Mouse (Mus musculus) forebrain, embryonic 12.5 days (tissue): ENCODE data around the gene Sox6. TPM values are rescaled to one million over a fixed set of nuclear protein-coding genes. Genes with fewer than 3 reads are reported as not detected.

Experiments
- ATAC-seq: fragments of 200-750 bp; cut with Nextera tagmentation; 2 replicates; pipeline ENCODE4 v1.8.0; 2017; ENCODE audit warnings: moderate TSS enrichment; ENCODE audit not compliant: low FRiP score
- H3K27ac ChIP-seq: fragments of 300-500 bp; sonication (generic); 2 replicates; pipeline ENCODE4 v1.5.1; 2016; ENCODE audit warnings: mild to moderate bottlenecking
- H3K27me3 ChIP-seq: fragments of 300-500 bp; sonication (generic); 2 replicates; pipeline ENCODE4 v1.6.1; 2016; ENCODE audit warnings: mild to moderate bottlenecking
- H3K36me3 ChIP-seq: fragments of 300-500 bp; sonication (generic); replicated peaks from 2 replicates; pipeline ENCODE4 v1.6.1; 2016; ENCODE audit warnings: mild to moderate bottlenecking
- H3K4me1 ChIP-seq: fragments of 300-500 bp; sonication (generic); 2 replicates; pipeline ENCODE4 v1.6.1; 2016
- H3K4me2 ChIP-seq: fragments of 300-500 bp; sonication (generic); 2 replicates; pipeline ENCODE4 v1.6.1; 2016; ENCODE audit warnings: mild to moderate bottlenecking, moderate library complexity
- H3K4me3 ChIP-seq: fragments of 300-500 bp; sonication (generic); replicated peaks from 2 replicates; pipeline ENCODE4 v1.5.1; 2016; ENCODE audit warnings: mild to moderate bottlenecking
- H3K9ac ChIP-seq: fragments of 300-500 bp; sonication (generic); 2 replicates; pipeline ENCODE4 v1.6.1; 2016; ENCODE audit warnings: mild to moderate bottlenecking
- H3K9me3 ChIP-seq: fragments of 300-500 bp; sonication (generic); 2 replicates; pipeline ENCODE4 v1.6.1; 2016
- WGBS: fragments of 180-500 bp; shearing (Covaris S2); methylation state at CpG from one replicate; pipeline ENCODE4 v1.1.7; 2016; 5-methylcytosine and 5-hydroxymethylcytosine counted together
- polyA plus RNA-seq: library from polyadenylated mRNA; unstranded; fragments of >200 nt; fragmentation: Nextera tagmentation; extraction: Ambion mirVana; gene quantifications from 2 replicates; pipeline ENCODE4 v1.2.1, GENCODE M21; 2016

Gene Sox6
- polyA plus RNA-seq, 1 experiment from 2014 or later: 138 TPM

DNA sequence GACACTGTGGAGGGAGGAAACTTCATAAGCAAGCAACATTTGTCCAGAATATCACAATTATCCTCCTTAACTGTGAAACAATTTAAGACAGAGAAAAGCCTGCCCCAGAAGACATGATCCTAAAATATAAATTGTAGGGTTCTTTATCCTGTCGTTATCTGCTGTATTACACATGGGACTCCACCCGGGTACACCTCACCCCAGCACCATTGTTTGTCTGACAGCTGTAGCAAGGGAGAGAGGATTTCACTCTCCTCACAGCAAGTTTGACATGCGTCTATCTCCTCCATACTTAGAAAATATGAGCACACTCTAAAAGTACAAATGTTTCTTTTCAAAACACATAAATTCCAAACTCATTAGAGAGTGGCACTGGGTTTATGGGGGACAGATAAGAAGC, 198.0 kb downstream of the Sox6 start:
- no peak overlapping the region for H3K4me2 ChIP-seq
- H3K9ac ChIP-seq: no peak overlapping the region
- no peak overlapping the region for H3K27ac ChIP-seq
- no peaks in the 10 kb centered on the region for H3K9me3 ChIP-seq
- no peak for ATAC-seq
- no peaks in the 10 kb centered on the region for H3K27me3 ChIP-seq
- no peaks in the 10 kb centered on the region for H3K4me1 ChIP-seq
- WGBS: 56% methylated on average over 3 of the region's 3 CpGs
- no peak overlapping the region for H3K4me3 ChIP-seq
- no peaks in the 10 kb centered on the region for H3K36me3 ChIP-seq

DNA sequence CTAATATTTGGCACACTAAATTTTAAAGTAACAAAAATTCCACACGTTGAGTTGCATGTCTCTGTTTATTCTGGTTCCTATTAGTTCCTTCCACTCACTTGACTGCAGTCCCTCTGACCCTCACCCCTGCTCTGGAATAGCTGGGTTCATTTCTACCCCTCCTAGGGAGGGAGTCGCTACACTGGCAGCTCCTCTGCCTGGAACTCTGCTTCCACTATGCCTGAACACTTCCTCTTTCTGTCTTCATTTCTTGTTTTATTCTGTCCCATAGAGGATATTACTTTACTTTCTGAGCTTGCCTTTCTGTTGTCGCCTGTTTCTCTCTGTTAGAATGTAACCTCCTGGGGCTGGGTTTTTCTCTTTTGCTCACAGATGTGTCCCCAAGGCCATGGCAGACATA, 203.6 kb downstream of the Sox6 start:
- peaks cover 34% of the 10 kb centered on the region for H3K4me1 ChIP-seq
- no peak overlapping the region for H3K9ac ChIP-seq
- H3K4me3 ChIP-seq: no peak overlapping the region
- H3K27me3 ChIP-seq: no peaks in the 10 kb centered on the region
- no peaks in the 10 kb centered on the region for H3K9me3 ChIP-seq
- H3K27ac ChIP-seq: no peak overlapping the region
- no peak overlapping the region for H3K4me2 ChIP-seq
- WGBS: 83% methylated on average over 3 of the region's 3 CpGs
- H3K36me3 ChIP-seq: no peaks in the 10 kb centered on the region
- no peak for ATAC-seq

DNA sequence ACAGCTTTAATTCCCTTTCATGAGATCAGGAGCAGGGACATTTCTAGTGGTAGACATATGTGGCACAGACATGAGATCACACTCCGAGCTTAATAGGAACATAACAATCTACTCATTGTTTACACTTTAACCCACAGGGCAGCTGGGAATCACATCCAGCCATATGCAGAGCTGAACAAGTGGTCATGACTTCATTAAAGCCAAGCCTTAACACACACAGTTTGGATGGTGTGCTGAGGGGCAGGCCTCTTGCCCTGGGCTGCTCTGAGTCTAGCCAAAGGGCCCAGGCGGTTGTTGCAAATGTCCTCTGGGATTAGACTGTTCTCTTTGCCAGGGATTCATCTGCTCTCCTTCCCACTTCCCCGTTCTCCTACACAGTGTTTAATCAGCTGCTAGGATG, 204.9 kb downstream of the Sox6 start:
- no peaks in the 10 kb centered on the region for H3K27me3 ChIP-seq
- no peak overlapping the region for H3K4me3 ChIP-seq
- peaks cover 39% of the 10 kb centered on the region for H3K4me1 ChIP-seq
- H3K36me3 ChIP-seq: no peaks in the 10 kb centered on the region
- H3K4me2 ChIP-seq: no peak overlapping the region
- H3K9ac ChIP-seq: no peak overlapping the region
- 31% methylated on average over 3 of the region's 3 CpGs for WGBS
- no peaks in the 10 kb centered on the region for H3K9me3 ChIP-seq
- H3K27ac ChIP-seq: 0 out of 2 replicates have a peak overlapping the region, but pooled peaks have one; percentile 13
- ATAC-seq: no peak

DNA sequence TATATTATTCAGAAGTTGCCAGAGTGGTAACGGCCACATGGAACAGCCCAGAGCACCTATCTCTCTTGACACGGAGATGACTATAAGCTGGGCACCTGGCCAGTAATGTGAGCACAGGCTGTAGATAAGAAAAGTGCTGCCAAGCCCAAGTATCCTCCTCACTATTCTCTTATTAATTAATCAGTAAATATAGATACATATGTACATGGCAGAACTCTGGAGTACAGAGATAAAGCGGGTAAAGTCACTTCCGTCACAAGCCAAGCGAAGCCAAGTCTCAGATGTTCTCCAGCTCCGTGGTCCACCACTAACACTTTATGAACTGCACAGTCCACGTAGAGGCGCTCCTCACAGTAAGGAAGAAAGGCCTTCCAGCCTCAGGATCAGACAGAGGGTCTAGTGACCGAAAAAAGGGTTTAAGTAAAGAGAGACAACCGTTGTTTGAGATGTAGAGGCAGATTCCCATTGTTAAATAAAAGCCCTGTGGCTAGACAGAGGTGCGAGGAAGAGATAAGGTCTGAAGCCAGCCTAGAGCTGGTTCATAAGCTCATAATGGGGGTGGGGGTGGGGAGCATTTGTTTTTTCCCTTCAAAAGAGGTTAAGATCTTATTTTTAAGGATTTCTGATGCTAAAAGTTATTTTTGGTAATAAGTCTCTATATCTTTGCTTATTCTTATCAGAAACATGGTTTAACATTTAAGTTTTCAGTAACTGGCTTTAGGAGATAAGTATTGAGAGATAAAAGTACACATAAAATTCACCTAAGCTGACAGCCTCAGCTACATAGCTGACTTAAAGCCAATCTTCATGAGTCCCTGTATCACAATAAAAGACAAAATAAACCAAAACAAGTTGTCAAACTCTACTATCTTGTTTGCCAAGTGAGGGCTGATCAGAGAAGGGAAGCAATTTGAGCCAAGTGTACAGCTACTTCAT, 207.4 kb downstream of the Sox6 start:
- no peak overlapping the region for H3K4me2 ChIP-seq
- H3K36me3 ChIP-seq: no peaks in the 10 kb centered on the region
- H3K4me3 ChIP-seq: no peak overlapping the region
- no peak overlapping the region for H3K9ac ChIP-seq
- H3K27ac ChIP-seq: 0 out of 2 replicates have a peak overlapping the region, but pooled peaks have one; percentile 9
- 0 out of 2 replicates have a peak, but pooled peaks cover 4% of the 10 kb centered on the region for H3K27me3 ChIP-seq
- ATAC-seq: no peak
- H3K4me1 ChIP-seq: peaks cover 56% of the 10 kb centered on the region
- no peaks in the 10 kb centered on the region for H3K9me3 ChIP-seq
- 83% methylated on average over 11 of the region's 11 CpGs for WGBS

DNA sequence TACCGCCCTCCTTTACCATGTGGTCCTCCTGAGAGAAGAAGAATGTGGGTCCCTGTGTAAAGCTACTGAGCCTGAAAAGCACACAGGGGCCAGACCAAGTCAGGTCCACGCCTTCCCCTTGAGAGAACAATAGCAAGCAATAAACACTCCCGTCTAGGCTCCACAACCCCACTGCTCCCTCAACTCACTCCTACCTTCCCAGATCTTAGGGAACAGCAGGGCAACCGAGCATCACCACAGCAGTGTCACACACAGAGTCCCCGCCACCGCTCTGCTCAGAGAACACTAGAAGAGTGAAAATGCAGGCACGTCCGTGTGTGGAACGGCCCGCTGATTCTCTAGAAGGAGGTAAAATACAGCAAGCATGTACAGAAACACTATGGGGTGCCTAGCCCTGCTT, 208.2 kb downstream of the Sox6 start:
- WGBS: 24% methylated on average over 10 of the region's 10 CpGs
- no peak for ATAC-seq
- Histone ChIP-seq H3K27ac (0 out of 2 replicates have a peak overlapping the region, but pooled peaks have one; percentile 9), H3K9me3 (no peaks in the 10 kb centered on the region), H3K4me1 (peaks cover 63% of the 10 kb centered on the region), H3K27me3 (0 out of 2 replicates have a peak, but pooled peaks cover 4% of the 10 kb centered on the region), H3K4me2 (peak overlapping the region; percentile 13; the same call in 1 of the 2 replicates), H3K4me3 (no peak overlapping the region), H3K36me3 (no peaks in the 10 kb centered on the region), H3K9ac (peak overlapping the region; percentile 36)

DNA sequence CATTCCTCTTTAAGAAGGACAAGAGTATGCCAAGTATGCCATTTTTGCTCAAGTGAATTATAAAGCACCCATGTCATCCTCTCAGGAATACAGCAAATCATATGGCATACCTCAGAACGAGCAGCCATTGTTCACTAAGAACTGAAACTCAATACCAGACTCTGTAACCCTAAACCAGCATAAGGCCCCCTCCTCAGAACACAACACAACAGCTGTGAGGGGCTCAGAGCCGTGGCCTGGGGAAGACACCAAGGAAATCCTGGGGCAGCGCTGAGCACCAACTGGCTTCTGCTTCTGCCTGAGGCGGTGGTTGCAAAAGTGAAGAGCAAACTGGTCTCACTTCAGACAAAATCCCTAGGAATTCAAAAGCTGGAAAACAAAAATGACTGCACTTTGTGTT, 208.8 kb downstream of the Sox6 start:
- no peak overlapping the region for H3K9ac ChIP-seq
- no peak for ATAC-seq
- no peak overlapping the region for H3K4me2 ChIP-seq
- WGBS: 16% methylated on average over 4 of the region's 4 CpGs
- no peaks in the 10 kb centered on the region for H3K9me3 ChIP-seq
- H3K36me3 ChIP-seq: no peaks in the 10 kb centered on the region
- H3K4me1 ChIP-seq: peaks cover 68% of the 10 kb centered on the region
- H3K27me3 ChIP-seq: 0 out of 2 replicates have a peak, but pooled peaks cover 4% of the 10 kb centered on the region
- H3K4me3 ChIP-seq: no peak overlapping the region
- H3K27ac ChIP-seq: no peak overlapping the region

DNA sequence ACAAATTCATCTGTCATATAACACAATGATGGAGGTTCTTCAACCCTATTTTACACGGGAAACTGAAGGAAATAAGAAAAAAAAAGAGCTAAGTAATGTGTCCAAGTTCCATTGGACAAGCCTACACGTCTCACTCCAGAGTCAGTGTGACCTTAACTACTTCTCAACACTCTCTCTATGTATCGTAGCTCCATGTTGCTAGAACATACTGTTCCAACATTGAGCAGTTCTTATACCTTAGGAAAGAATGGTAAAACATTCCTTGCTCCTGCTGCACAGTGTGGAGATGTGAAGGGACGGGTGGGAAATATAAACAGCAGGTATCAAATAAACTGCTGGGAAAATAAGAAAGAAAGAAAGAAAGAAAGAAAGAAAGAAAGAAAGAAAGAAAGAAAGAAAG, 209.3 kb downstream of the Sox6 start:
- 81% methylated on average over 4 of the region's 4 CpGs for WGBS
- Histone ChIP-seq H3K36me3 (no peaks in the 10 kb centered on the region), H3K4me3 (no peak overlapping the region), H3K27ac (no peak overlapping the region), H3K9ac (no peak overlapping the region), H3K4me1 (peaks cover 69% of the 10 kb centered on the region), H3K27me3 (0 out of 2 replicates have a peak, but pooled peaks cover 4% of the 10 kb centered on the region), H3K4me2 (no peak overlapping the region), H3K9me3 (no peaks in the 10 kb centered on the region)
- no peak for ATAC-seq

DNA sequence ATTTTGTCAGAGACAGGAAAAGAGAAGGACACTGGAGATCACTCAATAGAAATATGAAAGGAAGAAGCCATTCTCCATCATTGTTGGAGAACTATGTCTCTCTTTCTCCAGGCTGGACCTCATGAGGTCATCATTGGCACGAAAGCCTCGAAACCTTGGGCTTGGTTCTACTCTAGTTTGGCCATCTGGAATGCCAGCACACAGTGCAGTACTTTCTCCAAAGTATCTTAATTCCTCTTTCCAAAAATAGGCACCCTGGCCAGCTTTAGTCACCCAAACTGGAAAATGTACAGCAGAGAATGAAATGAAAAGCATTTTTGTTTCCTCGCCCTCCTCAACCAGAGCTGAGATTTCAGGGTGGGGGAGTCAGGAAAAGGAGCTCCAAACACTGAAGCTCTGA, 213.3 kb downstream of the Sox6 start:
- 0 out of 2 replicates have a peak overlapping the region, but pooled peaks have one; percentile 14 for H3K27ac ChIP-seq

DNA sequence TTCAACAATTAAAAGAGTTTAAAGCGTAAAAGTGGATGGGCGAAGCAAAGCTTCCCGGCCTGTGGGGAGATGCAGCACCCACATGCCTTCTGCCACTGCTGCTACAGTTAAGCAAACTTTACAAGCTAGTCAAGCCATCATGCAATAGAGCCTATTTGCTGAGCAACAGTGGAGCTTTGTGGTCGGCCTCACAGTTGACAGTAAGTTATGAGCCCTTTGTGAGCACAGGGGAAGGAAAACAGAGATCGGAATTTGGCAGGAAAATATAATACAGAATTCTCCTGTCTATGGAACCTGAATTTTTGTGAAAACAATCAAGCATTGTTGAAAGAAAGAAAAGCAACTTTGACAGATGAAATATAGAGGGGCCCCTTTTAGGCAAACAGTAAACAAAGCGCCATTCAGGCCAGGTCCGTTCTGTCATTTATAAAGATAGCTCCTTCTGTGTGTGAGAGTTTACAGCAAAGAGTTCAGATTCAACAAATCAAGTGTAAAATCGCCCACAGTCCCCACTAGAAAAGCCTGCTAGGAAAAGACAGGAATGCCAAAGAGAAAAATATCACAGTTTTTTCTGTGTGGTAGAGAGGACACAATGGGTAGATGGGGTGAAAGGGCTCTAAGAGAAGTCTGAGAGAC, 213.9 kb downstream of the Sox6 start:
- 26% methylated on average over 8 of the region's 8 CpGs for WGBS
- no peak overlapping the region for H3K4me3 ChIP-seq

More for the DNA sequence above, 213.3 kb downstream of the Sox6 start:
- Histone ChIP-seq H3K4me2 (no peak overlapping the region), H3K9me3 (no peaks in the 10 kb centered on the region), H3K27me3 (0 out of 2 replicates have a peak, but pooled peaks cover 4% of the 10 kb centered on the region), H3K4me1 (peaks cover 55% of the 10 kb centered on the region), H3K36me3 (no peaks in the 10 kb centered on the region), H3K9ac (no peak overlapping the region), H3K4me3 (no peak overlapping the region)
- ATAC-seq: no peak
- 71% methylated on average over 3 of the region's 3 CpGs for WGBS

DNA sequence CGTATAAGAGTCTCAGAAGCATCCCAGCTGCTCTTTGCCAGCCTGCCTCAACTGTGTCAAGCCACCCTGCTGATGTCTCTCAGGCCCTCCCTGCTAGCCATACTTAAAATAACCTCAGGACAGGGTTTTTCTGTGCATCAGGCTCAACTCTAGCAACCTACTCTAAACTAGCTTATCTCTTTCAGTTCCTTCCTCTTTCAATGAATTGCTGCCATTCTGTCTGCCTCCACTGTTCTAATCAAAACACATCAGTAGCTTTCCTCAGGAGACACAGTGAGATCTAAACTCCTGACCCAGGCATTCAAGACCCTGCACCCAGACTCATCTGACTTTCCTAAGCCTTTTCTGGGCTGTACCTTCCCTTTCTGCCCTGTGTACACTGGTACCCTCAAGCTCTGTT, 219.5 kb downstream of the Sox6 start:
- no peaks in the 10 kb centered on the region for H3K9me3 ChIP-seq
- no peak overlapping the region for H3K4me3 ChIP-seq
- H3K36me3 ChIP-seq: peaks cover 3% of the 10 kb centered on the region; the same call in 1 of the 2 replicates
- no peaks in the 10 kb centered on the region for H3K27me3 ChIP-seq
- H3K4me2 ChIP-seq: no peak overlapping the region
- no peak overlapping the region for H3K9ac ChIP-seq
- peaks cover 11% of the 10 kb centered on the region for H3K4me1 ChIP-seq
- 83% methylated on average over 1 of the region's 1 CpGs for WGBS
- no peak for ATAC-seq
- no peak overlapping the region for H3K27ac ChIP-seq

More for the DNA sequence above, 213.9 kb downstream of the Sox6 start:
- Histone ChIP-seq H3K9me3 (no peaks in the 10 kb centered on the region), H3K36me3 (no peaks in the 10 kb centered on the region), H3K4me2 (peak overlapping the region; percentile 11; the same call in 1 of the 2 replicates), H3K27me3 (0 out of 2 replicates have a peak, but pooled peaks cover 4% of the 10 kb centered on the region), H3K4me1 (peaks cover 49% of the 10 kb centered on the region), H3K27ac (peak overlapping the region; percentile 14; the same call in 1 of the 2 replicates), H3K9ac (0 out of 2 replicates have a peak overlapping the region, but pooled peaks have one; percentile 0)
- no peak for ATAC-seq

DNA sequence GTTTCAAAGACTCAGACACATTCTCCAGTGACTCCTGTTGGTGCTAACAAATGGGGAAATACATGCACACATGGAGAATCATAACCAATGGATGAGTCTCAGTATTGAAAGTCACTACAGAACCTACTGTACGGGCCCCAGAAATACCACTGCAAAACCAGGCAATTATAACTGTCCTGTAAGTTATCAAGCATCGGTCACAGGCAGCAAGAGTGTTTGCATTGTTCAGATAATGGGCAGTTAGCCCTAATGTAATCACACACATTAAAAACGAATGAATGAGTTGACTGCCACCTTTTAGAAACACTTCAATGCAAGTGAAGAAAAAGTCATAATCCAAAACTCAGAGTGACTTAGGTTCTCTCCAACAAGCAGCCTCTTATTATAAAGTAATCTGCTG, 235.3 kb downstream of the Sox6 start:
- Histone ChIP-seq H3K27ac (no peak overlapping the region), H3K4me2 (no peak overlapping the region), H3K4me3 (no peak overlapping the region), H3K9ac (no peak overlapping the region), H3K36me3 (0 out of 2 replicates have a peak, but pooled peaks cover 2% of the 10 kb centered on the region), H3K27me3 (no peaks in the 10 kb centered on the region), H3K4me1 (peaks cover 12% of the 10 kb centered on the region), H3K9me3 (no peaks in the 10 kb centered on the region)
- ATAC-seq: no peak
- WGBS: 43% methylated on average over 3 of the region's 3 CpGs

DNA sequence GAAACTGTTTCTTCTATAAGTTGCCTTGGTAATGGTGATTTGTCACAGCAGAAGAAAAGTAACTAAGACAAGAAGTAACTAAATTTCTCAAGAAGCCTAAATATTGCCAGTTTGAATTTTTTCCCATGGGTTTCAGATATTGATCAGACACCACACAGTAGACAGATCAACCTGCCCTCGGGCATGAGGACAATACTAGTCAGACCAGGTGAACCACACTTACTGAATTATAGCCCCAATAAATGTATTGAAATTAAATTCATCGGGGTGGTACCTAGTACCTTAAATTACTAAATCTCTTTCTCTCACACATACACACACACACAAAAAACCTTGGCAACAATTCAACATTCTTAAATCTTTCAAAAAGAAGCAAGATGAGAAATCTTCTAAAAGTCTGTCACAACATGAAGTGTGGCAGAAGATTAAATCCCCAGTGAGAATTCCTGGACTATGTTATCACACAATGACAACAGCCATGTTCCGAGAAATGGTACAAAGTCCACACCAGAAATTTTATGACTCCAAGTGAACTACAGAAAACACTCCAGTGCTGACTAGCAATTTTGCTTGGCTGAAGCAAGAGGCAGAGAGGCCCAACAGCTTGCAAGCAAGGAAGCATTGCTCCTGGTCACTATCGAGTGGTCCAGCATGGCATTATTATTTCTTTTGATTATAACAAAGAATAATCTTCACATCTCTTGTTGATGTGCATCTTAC, 244.3 kb downstream of the Sox6 start:
- Histone ChIP-seq H3K4me1 (no peaks in the 10 kb centered on the region), H3K36me3 (no peaks in the 10 kb centered on the region; the same call in 1 of the 2 replicates), H3K9me3 (no peaks in the 10 kb centered on the region), H3K4me2 (no peak overlapping the region), H3K27ac (no peak overlapping the region), H3K4me3 (no peak overlapping the region), H3K9ac (no peak overlapping the region), H3K27me3 (no peaks in the 10 kb centered on the region)
- no peak for ATAC-seq
- 96% methylated on average over 4 of the region's 4 CpGs for WGBS
